Mouse (Mus musculus) lung, embryonic 16.5 days (tissue): Measurements from ENCODE around the gene Efcab3. TPM values are rescaled to one million over a fixed set of nuclear protein-coding genes. Genes with fewer than 3 reads are reported as not detected.

Experiments used
- ATAC-seq: fragments of 200-750 bp; cut with Nextera tagmentation; 2 replicates; pipeline ENCODE4 v1.8.0; 2017; ENCODE audit warnings: low read depth, mild to moderate bottlenecking, moderate library complexity
- H3K27ac ChIP-seq: fragments of 300-500 bp; sonication (generic); 2 replicates; pipeline ENCODE4 v1.5.1; 2014; ENCODE audit warnings: mild to moderate bottlenecking, control low read depth, low read length
- H3K27me3 ChIP-seq: fragments of 300-500 bp; sonication (generic); 2 replicates; pipeline ENCODE4 v1.6.1; 2014; ENCODE audit warnings: low read depth, low read length, mixed read lengths; ENCODE audit not compliant: control insufficient read depth, insufficient read depth
- H3K36me3 ChIP-seq: fragments of 300-500 bp; sonication (generic); 2 replicates; pipeline ENCODE4 v1.6.1; 2014; ENCODE audit warnings: low read length; ENCODE audit not compliant: control insufficient read depth, insufficient read depth
- H3K4me1 ChIP-seq: fragments of 300-500 bp; sonication (generic); replicated peaks from 2 replicates; pipeline ENCODE4 v1.6.1; 2014; ENCODE audit warnings: low read length, mixed read lengths; ENCODE audit not compliant: control insufficient read depth, insufficient read depth
- H3K4me2 ChIP-seq: fragments of 300-500 bp; sonication (generic); 2 replicates; pipeline ENCODE4 v1.6.1; 2014; ENCODE audit warnings: low read depth, low read length, control low read depth
- H3K4me3 ChIP-seq: fragments of 300-500 bp; sonication (generic); 2 replicates; pipeline ENCODE4 v1.5.1; 2014; ENCODE audit warnings: mild to moderate bottlenecking, low read length, control low read depth
- H3K9ac ChIP-seq: fragments of 300-500 bp; sonication (generic); 2 replicates; pipeline ENCODE4 v1.6.1; 2014; ENCODE audit warnings: low read length, control low read depth
- H3K9me3 ChIP-seq: fragments of 300-500 bp; sonication (generic); 2 replicates; pipeline ENCODE4 v1.6.1; 2016; ENCODE audit warnings: low read length; ENCODE audit not compliant: control insufficient read depth
- WGBS: fragments of 180-500 bp; shearing (Covaris S2); extraction: QIAGEN DNeasy Blood & Tissue Kit; methylation state at CpG from one replicate; pipeline ENCODE4 v1.1.7; 2014; 5-methylcytosine and 5-hydroxymethylcytosine counted together
- polyA plus RNA-seq: library from polyadenylated mRNA; unstranded; fragments of >200 nt; fragmentation: Nextera tagmentation; extraction: Ambion mirVana; gene quantifications from 2 replicates; pipeline ENCODE4 v1.2.1, GENCODE M21; 2015

Gene Efcab3
- polyA plus RNA-seq, 1 experiment from 2014 or later, result not detected

GRCm38 (mm10) chr11:105152357-105152899, 89.0 kb downstream of the Efcab3 start:
- peaks cover 21% of the 10 kb centered on the region for H3K4me1 ChIP-seq
- H3K9ac ChIP-seq, result no peak overlapping the region
- WGBS, result 77% methylated on average over 11 of the region's 11 CpGs
- H3K9me3 ChIP-seq, result no peaks in the 10 kb centered on the region
- no peaks in the 10 kb centered on the region for H3K36me3 ChIP-seq
- no peak overlapping the region for H3K4me2 ChIP-seq
- no peak overlapping the region for H3K27ac ChIP-seq
- H3K27me3 ChIP-seq, result no peaks in the 10 kb centered on the region
- H3K4me3 ChIP-seq, result no peak overlapping the region
- no peak for ATAC-seq

- Histone ChIP-seq H3K27ac (peak overlapping the region; percentile 71), H3K9ac (peak overlapping the region; percentile 41), H3K36me3 (no peaks in the 10 kb centered on the region), H3K9me3 (no peaks in the 10 kb centered on the region), H3K4me3 (no peak overlapping the region), H3K27me3 (no peaks in the 10 kb centered on the region), H3K4me1 (peaks cover 21% of the 10 kb centered on the region), H3K4me2 (peak overlapping the region; percentile 38)
- ATAC-seq, result peak; percentile 86
- 11% methylated on average over 12 of the region's 12 CpGs for WGBS
These were observed 89.9 kb downstream of the Efcab3 start for GRCm38 (mm10) chr11:105153068-105153833.

- Histone ChIP-seq H3K9me3 (no peaks in the 10 kb centered on the region), H3K27me3 (no peaks in the 10 kb centered on the region), H3K4me1 (peaks cover 21% of the 10 kb centered on the region), H3K4me2 (no peak overlapping the region), H3K4me3 (no peak overlapping the region), H3K9ac (no peak overlapping the region), H3K36me3 (no peaks in the 10 kb centered on the region), H3K27ac (no peak overlapping the region)
- peak; percentile 19 for ATAC-seq
- 28% methylated on average over 4 of the region's 4 CpGs for WGBS
These were observed 92.5 kb downstream of the Efcab3 start for GRCm38 (mm10) chr11:105155915-105156314.

GRCm38 (mm10) chr11:105156748-105157267, 93.4 kb downstream of the Efcab3 start:
- no peak overlapping the region for H3K4me3 ChIP-seq

GRCm38 (mm10) chr11:105158047-105158446, 94.7 kb downstream of the Efcab3 start:
- Histone ChIP-seq H3K27me3 (no peaks in the 10 kb centered on the region), H3K4me1 (peaks cover 15% of the 10 kb centered on the region), H3K36me3 (no peaks in the 10 kb centered on the region), H3K9ac (no peak overlapping the region), H3K4me3 (no peak overlapping the region), H3K4me2 (no peak overlapping the region), H3K27ac (no peak overlapping the region), H3K9me3 (peaks cover 8% of the 10 kb centered on the region)
- no peak for ATAC-seq

More at GRCm38 (mm10) chr11:105156748-105157267, 93.4 kb downstream of the Efcab3 start:
- H3K9ac ChIP-seq, result no peak overlapping the region
- no peak for ATAC-seq
- peaks cover 21% of the 10 kb centered on the region for H3K4me1 ChIP-seq
- no peaks in the 10 kb centered on the region for H3K27me3 ChIP-seq
- H3K36me3 ChIP-seq, result no peaks in the 10 kb centered on the region
- no peak overlapping the region for H3K27ac ChIP-seq
- 64% methylated on average over 19 of the region's 19 CpGs for WGBS
- no peak overlapping the region for H3K4me2 ChIP-seq
- no peaks in the 10 kb centered on the region for H3K9me3 ChIP-seq

GRCm38 (mm10) chr11:105159673-105160360, 96.4 kb downstream of the Efcab3 start:
- no peak overlapping the region for H3K9ac ChIP-seq
- peaks cover 3% of the 10 kb centered on the region; the same call in 1 of the 2 replicates for H3K4me1 ChIP-seq
- H3K4me2 ChIP-seq, result no peak overlapping the region
- H3K36me3 ChIP-seq, result no peaks in the 10 kb centered on the region
- 51% methylated on average over 6 of the region's 6 CpGs for WGBS
- no peaks in the 10 kb centered on the region for H3K27me3 ChIP-seq
- no peak overlapping the region for H3K4me3 ChIP-seq
- H3K9me3 ChIP-seq, result peaks cover 13% of the 10 kb centered on the region
- H3K27ac ChIP-seq, result no peak overlapping the region
- 0 out of 2 replicates have a peak, but pooled peaks have one; percentile 47 for ATAC-seq

GRCm38 (mm10) chr11:105161411-105161810, 98.0 kb downstream of the Efcab3 start:
- WGBS, result 83% methylated on average over 2 of the region's 2 CpGs
- no peaks in the 10 kb centered on the region for H3K27me3 ChIP-seq

GRCm38 (mm10) chr11:105164516-105165510, 101.4 kb downstream of the Efcab3 start:
- 78% methylated on average over 69 of the region's 69 CpGs for WGBS
- Histone ChIP-seq H3K4me1 (no peaks in the 10 kb centered on the region), H3K9ac (no peak overlapping the region)

More at GRCm38 (mm10) chr11:105161411-105161810, 98.0 kb downstream of the Efcab3 start:
- ATAC-seq, result no peak
- H3K27ac ChIP-seq, result no peak overlapping the region
- no peaks in the 10 kb centered on the region for H3K36me3 ChIP-seq
- no peak overlapping the region for H3K9ac ChIP-seq
- no peak overlapping the region for H3K4me3 ChIP-seq
- no peaks in the 10 kb centered on the region for H3K4me1 ChIP-seq
- H3K9me3 ChIP-seq, result peaks cover 18% of the 10 kb centered on the region
- H3K4me2 ChIP-seq, result no peak overlapping the region

More at GRCm38 (mm10) chr11:105164516-105165510, 101.4 kb downstream of the Efcab3 start:
- Histone ChIP-seq H3K36me3 (no peaks in the 10 kb centered on the region), H3K4me3 (no peak overlapping the region), H3K9me3 (peaks cover 18% of the 10 kb centered on the region), H3K4me2 (no peak overlapping the region), H3K27me3 (no peaks in the 10 kb centered on the region), H3K27ac (no peak overlapping the region)
- ATAC-seq, result no peak
